Mouse (Mus musculus) forelimb bud, embryonic 11.5 days (tissue): ENCODE results near the gene Ramp2.

ENCODE experiments used
- DNase-seq: peaks from one replicate; pipeline ENCODE4 v3.0.0-alpha.2; 2012; ENCODE audit warnings: low read depth, low spot score

The Ramp2 gene

GRCm38 (mm10) chr11:101235429-101235828, 10.4 kb upstream of the Ramp2 start:
- no peak for DNase-seq

GRCm38 (mm10) chr11:101236782-101237181, 9.0 kb upstream of the Ramp2 start:
- DNase-seq: no peak

- no peak for DNase-seq
Observed at GRCm38 (mm10) chr11:101238071-101238647, 7.7 kb upstream of the Ramp2 start.

GRCm38 (mm10) chr11:101245071-101245470, 757 bp upstream of the Ramp2 start:
- peak; percentile 70 for DNase-seq

GRCm38 (mm10) chr11:101246702-101247012, 829 bp downstream of the Ramp2 start:
- no peak for DNase-seq

GRCm38 (mm10) chr11:101247521-101248030, 1.7 kb downstream of the Ramp2 start:
- DNase-seq: no peak

GRCm38 (mm10) chr11:101248258-101248994, 2.6 kb downstream of the Ramp2 start:
- peak; percentile 73 for DNase-seq

- DNase-seq: no peak
Observed at GRCm38 (mm10) chr11:101251031-101251430, 5.2 kb downstream of the Ramp2 start.

- no peak for DNase-seq
Observed at GRCm38 (mm10) chr11:101252941-101253340, 7.1 kb downstream of the Ramp2 start.

GRCm38 (mm10) chr11:101253613-101254389, 8.0 kb downstream of the Ramp2 start, which contains the start of gene Vps25:
Gene Vps25, plus strand, starts transcription at chr11:101253707.
- peak; percentile 74 for DNase-seq

- no peak for DNase-seq
Observed at GRCm38 (mm10) chr11:101255826-101256775, 10.3 kb downstream of the Ramp2 start.

- no peak for DNase-seq
Observed at GRCm38 (mm10) chr11:101259261-101259712, 13.5 kb downstream of the Ramp2 start.

GRCm38 (mm10) chr11:101259948-101260825, 14.4 kb downstream of the Ramp2 start, which contains the start of gene Wnk4:
Gene Wnk4, plus strand, starts transcription at chr11:101260567.
- peak; percentile 64 for DNase-seq

GRCm38 (mm10) chr11:101260826-101261380, 15.1 kb downstream of the Ramp2 start:
- no peak for DNase-seq

- no peak for DNase-seq
Observed at GRCm38 (mm10) chr11:101262272-101262967, 16.6 kb downstream of the Ramp2 start.

GRCm38 (mm10) chr11:101263138-101263988, 17.5 kb downstream of the Ramp2 start:
- no peak for DNase-seq

GRCm38 (mm10) chr11:101263989-101264280, 18.1 kb downstream of the Ramp2 start:
- DNase-seq: no peak

- no peak for DNase-seq
Observed at GRCm38 (mm10) chr11:101264954-101265471, 19.2 kb downstream of the Ramp2 start.
